Mouse (Mus musculus) liver, embryonic 15.5 days (tissue): ENCODE results near the gene Jazf1. TPM values are rescaled to one million over a fixed set of nuclear protein-coding genes. Genes with fewer than 3 reads are reported as not detected.

ENCODE experiments used
- ATAC-seq: fragments of 200-750 bp; cut with Nextera tagmentation; 2 replicates; pipeline ENCODE4 v1.8.0; 2017; ENCODE audit warnings: moderate number of reproducible peaks, mild to moderate bottlenecking, moderate library complexity; ENCODE audit not compliant: insufficient read depth
- H3K27ac ChIP-seq: fragments of 300-500 bp; sonication (generic); replicated peaks from 2 replicates; pipeline ENCODE4 v1.5.1; 2015; ENCODE audit warnings: mild to moderate bottlenecking, inconsistent platforms
- H3K27me3 ChIP-seq: fragments of 300-500 bp; sonication (generic); 2 replicates; pipeline ENCODE4 v1.6.1; 2015; ENCODE audit warnings: mild to moderate bottlenecking, inconsistent platforms
- H3K36me3 ChIP-seq: fragments of 300-500 bp; sonication (generic); replicated peaks from 2 replicates; pipeline ENCODE4 v1.6.1; 2015; ENCODE audit warnings: moderate library complexity, mild to moderate bottlenecking, inconsistent platforms
- H3K4me1 ChIP-seq: fragments of 300-500 bp; sonication (generic); replicated peaks from 2 replicates; pipeline ENCODE4 v1.6.1; 2015; ENCODE audit warnings: inconsistent platforms
- H3K4me2 ChIP-seq: fragments of 300-500 bp; sonication (generic); 2 replicates; pipeline ENCODE4 v1.6.1; 2015; ENCODE audit warnings: moderate library complexity, mild to moderate bottlenecking, inconsistent platforms
- H3K4me3 ChIP-seq: fragments of 300-500 bp; sonication (generic); replicated peaks from 2 replicates; pipeline ENCODE4 v1.5.1; 2015; ENCODE audit warnings: mild to moderate bottlenecking, inconsistent platforms
- H3K9ac ChIP-seq: fragments of 300-500 bp; sonication (generic); 2 replicates; pipeline ENCODE4 v1.6.1; 2015; ENCODE audit warnings: moderate library complexity, mild to moderate bottlenecking, inconsistent platforms
- H3K9me3 ChIP-seq: fragments of 300-500 bp; sonication (generic); replicated peaks from 2 replicates; pipeline ENCODE4 v1.6.1; 2016; ENCODE audit warnings: inconsistent platforms
- WGBS: fragments of 180-500 bp; shearing (Covaris S2); methylation state at CpG from one replicate; pipeline ENCODE4 v1.1.7; 2015; ENCODE audit warnings: mixed read lengths; ENCODE audit not compliant: insufficient replicate concordance; 5-methylcytosine and 5-hydroxymethylcytosine counted together
- polyA plus RNA-seq: library from polyadenylated mRNA; unstranded; fragments of >200 nt; fragmentation: Nextera tagmentation; extraction: Ambion mirVana; gene quantifications from 2 replicates; pipeline ENCODE4 v1.2.1, GENCODE M21; 2015

The Jazf1 gene
- polyA plus RNA-seq, 1 experiment from 2014 or later, result 2.2 TPM

GRCm38 (mm10) chr6:52846314-52846713 is 222.1 kb downstream of the Jazf1 start:
- H3K4me3 ChIP-seq, result no peak overlapping the region
- H3K9ac ChIP-seq, result no peak overlapping the region
- no peaks in the 10 kb centered on the region for H3K9me3 ChIP-seq
- H3K4me2 ChIP-seq, result no peak overlapping the region
- no peak for ATAC-seq
- no peaks in the 10 kb centered on the region for H3K36me3 ChIP-seq
- 40% methylated on average over 2 of the region's 2 CpGs for WGBS
- H3K4me1 ChIP-seq, result no peaks in the 10 kb centered on the region
- H3K27me3 ChIP-seq, result no peaks in the 10 kb centered on the region
- no peak overlapping the region for H3K27ac ChIP-seq

- no peak for ATAC-seq
Measured at GRCm38 (mm10) chr6:52844741-52845140, 223.7 kb downstream of the Jazf1 start.

GRCm38 (mm10) chr6:52843027-52843426 is 225.4 kb downstream of the Jazf1 start:
- no peaks in the 10 kb centered on the region for H3K9me3 ChIP-seq
- ATAC-seq, result no peak
- WGBS, result 44% methylated on average over 4 of the region's 4 CpGs
- H3K27me3 ChIP-seq, result no peaks in the 10 kb centered on the region
- H3K4me3 ChIP-seq, result no peak overlapping the region
- no peak overlapping the region for H3K9ac ChIP-seq
- H3K4me2 ChIP-seq, result no peak overlapping the region
- H3K4me1 ChIP-seq, result no peaks in the 10 kb centered on the region
- H3K27ac ChIP-seq, result no peak overlapping the region
- no peaks in the 10 kb centered on the region for H3K36me3 ChIP-seq

More at GRCm38 (mm10) chr6:52844741-52845140, 223.7 kb downstream of the Jazf1 start:
- H3K9ac ChIP-seq, result no peak overlapping the region
- no peaks in the 10 kb centered on the region for H3K27me3 ChIP-seq
- no peaks in the 10 kb centered on the region for H3K36me3 ChIP-seq
- no peaks in the 10 kb centered on the region for H3K4me1 ChIP-seq
- no peak overlapping the region for H3K27ac ChIP-seq
- H3K4me2 ChIP-seq, result no peak overlapping the region
- no peak overlapping the region for H3K4me3 ChIP-seq
- H3K9me3 ChIP-seq, result no peaks in the 10 kb centered on the region
- whole genome bisulfite sequencing, result 50% methylated on average over 3 of the region's 3 CpGs

GRCm38 (mm10) chr6:52842598-52842997 is 225.8 kb downstream of the Jazf1 start:
- no peak for ATAC-seq
- H3K4me3 ChIP-seq, result no peak overlapping the region
- no peaks in the 10 kb centered on the region for H3K4me1 ChIP-seq
- no peaks in the 10 kb centered on the region for H3K27me3 ChIP-seq
- H3K36me3 ChIP-seq, result no peaks in the 10 kb centered on the region
- no peak overlapping the region for H3K27ac ChIP-seq
- no peaks in the 10 kb centered on the region for H3K9me3 ChIP-seq
- H3K4me2 ChIP-seq, result no peak overlapping the region
- no peak overlapping the region for H3K9ac ChIP-seq
- WGBS, result 41% methylated on average over 6 of the region's 6 CpGs

- Histone ChIP-seq H3K27ac (no peak overlapping the region), H3K4me1 (no peaks in the 10 kb centered on the region), H3K4me3 (no peak overlapping the region), H3K9ac (no peak overlapping the region), H3K36me3 (no peaks in the 10 kb centered on the region), H3K27me3 (no peaks in the 10 kb centered on the region), H3K9me3 (no peaks in the 10 kb centered on the region), H3K4me2 (no peak overlapping the region)
- no peak for ATAC-seq
- WGBS, result 52% methylated on average over 2 of the region's 2 CpGs
Measured at GRCm38 (mm10) chr6:52841611-52842010, 226.8 kb downstream of the Jazf1 start.

GRCm38 (mm10) chr6:52840589-52841044 is 227.8 kb downstream of the Jazf1 start:
- H3K9ac ChIP-seq, result no peak overlapping the region
- H3K4me3 ChIP-seq, result no peak overlapping the region
- no peaks in the 10 kb centered on the region for H3K9me3 ChIP-seq
- no peaks in the 10 kb centered on the region for H3K36me3 ChIP-seq
- H3K27me3 ChIP-seq, result no peaks in the 10 kb centered on the region
- no peaks in the 10 kb centered on the region for H3K4me1 ChIP-seq
- ATAC-seq, result no peak
- 48% methylated on average over 9 of the region's 9 CpGs for WGBS
- H3K27ac ChIP-seq, result no peak overlapping the region
- no peak overlapping the region for H3K4me2 ChIP-seq

- Histone ChIP-seq H3K9me3 (no peaks in the 10 kb centered on the region), H3K9ac (no peak overlapping the region), H3K4me3 (no peak overlapping the region), H3K4me2 (no peak overlapping the region), H3K36me3 (no peaks in the 10 kb centered on the region), H3K4me1 (no peaks in the 10 kb centered on the region), H3K27ac (no peak overlapping the region), H3K27me3 (no peaks in the 10 kb centered on the region)
- ATAC-seq, result no peak
- 9% methylated on average over 8 of the region's 8 CpGs for WGBS
Measured at GRCm38 (mm10) chr6:52838691-52839090, 229.7 kb downstream of the Jazf1 start.

- ATAC-seq, result no peak
- 62% methylated on average over 4 of the region's 4 CpGs for WGBS
Measured at GRCm38 (mm10) chr6:52837792-52838191, 230.6 kb downstream of the Jazf1 start.

GRCm38 (mm10) chr6:52836201-52836950 is 232.1 kb downstream of the Jazf1 start:
- Histone ChIP-seq H3K36me3 (no peaks in the 10 kb centered on the region), H3K9ac (no peak overlapping the region), H3K9me3 (no peaks in the 10 kb centered on the region), H3K27ac (no peak overlapping the region), H3K4me2 (no peak overlapping the region), H3K27me3 (no peaks in the 10 kb centered on the region), H3K4me3 (no peak overlapping the region), H3K4me1 (no peaks in the 10 kb centered on the region)
- WGBS, result 73% methylated on average over 15 of the region's 15 CpGs
- no peak for ATAC-seq

More at GRCm38 (mm10) chr6:52837792-52838191, 230.6 kb downstream of the Jazf1 start:
- Histone ChIP-seq H3K36me3 (no peaks in the 10 kb centered on the region), H3K27ac (no peak overlapping the region), H3K4me2 (no peak overlapping the region), H3K4me1 (no peaks in the 10 kb centered on the region), H3K27me3 (no peaks in the 10 kb centered on the region), H3K9ac (no peak overlapping the region), H3K4me3 (no peak overlapping the region), H3K9me3 (no peaks in the 10 kb centered on the region)

- no peaks in the 10 kb centered on the region; the same call in 1 of the 2 replicates for H3K27me3 ChIP-seq
- H3K4me3 ChIP-seq, result no peak overlapping the region
- ATAC-seq, result no peak
- no peaks in the 10 kb centered on the region for H3K9me3 ChIP-seq
- WGBS, result 50% methylated on average over 2 of the region's 2 CpGs
- no peak overlapping the region for H3K4me2 ChIP-seq
- H3K27ac ChIP-seq, result no peak overlapping the region
- no peak overlapping the region for H3K9ac ChIP-seq
- no peaks in the 10 kb centered on the region for H3K36me3 ChIP-seq
- H3K4me1 ChIP-seq, result no peaks in the 10 kb centered on the region
Measured at GRCm38 (mm10) chr6:52827752-52828277, 240.6 kb downstream of the Jazf1 start.

- WGBS, result 37% methylated on average over 5 of the region's 5 CpGs
- peak; percentile 40; the same call in 1 of the 2 replicates for ATAC-seq
Measured at GRCm38 (mm10) chr6:52825535-52825934, 242.9 kb downstream of the Jazf1 start.

More at GRCm38 (mm10) chr6:52825535-52825934, 242.9 kb downstream of the Jazf1 start:
- Histone ChIP-seq H3K9me3 (no peaks in the 10 kb centered on the region), H3K4me2 (no peak overlapping the region), H3K4me1 (no peaks in the 10 kb centered on the region), H3K9ac (no peak overlapping the region), H3K27me3 (no peaks in the 10 kb centered on the region; the same call in 1 of the 2 replicates), H3K27ac (no peak overlapping the region), H3K4me3 (no peak overlapping the region), H3K36me3 (no peaks in the 10 kb centered on the region)
